Mouse (Mus musculus) adrenal gland (tissue): ENCODE measurements at regions not wholly inside any gene's neighbourhood (a gene's known extent, or its start where the extent isn't known, plus 50 kb on each side); places are given as distances from the start of the nearest gene placed in this dataset.

ENCODE experiments used
- intact Hi-C: fragments of 180-260 bp; cut with DNase I; formaldehyde crosslinking; loops from one replicate; pipeline ENCODE4 v1.15.1; 2025

- intact Hi-C loops = no loop called here
Observed at GRCm38 (mm10) chr3:54597326-54598274, 95.0 kb upstream of the Supt20 start.

GRCm38 (mm10) chr3:54598296-54598695 is 94.3 kb upstream of the Supt20 start:
- intact Hi-C loops = no loop called here

GRCm38 (mm10) chr3:54604705-54605379 is 87.8 kb upstream of the Supt20 start:
- intact Hi-C loops = no loop called here

GRCm38 (mm10) chr3:54611431-54611990 is 81.1 kb upstream of the Supt20 start:
- intact Hi-C loops = no loop called here

GRCm38 (mm10) chr3:54613845-54614244 is 78.8 kb upstream of the Supt20 start:
- intact Hi-C loops = no loop called here

GRCm38 (mm10) chr3:54617298-54617697 is 75.3 kb upstream of the Supt20 start:
- intact Hi-C loops = no loop called here

GRCm38 (mm10) chr3:54618286-54618685 is 74.3 kb upstream of the Supt20 start:
- intact Hi-C loops = no loop called here

GRCm38 (mm10) chr3:54630254-54630653 is 62.4 kb upstream of the Supt20 start:
- intact Hi-C loops = no loop called here

GRCm38 (mm10) chr3:54632731-54633130 is 59.9 kb upstream of the Supt20 start:
- intact Hi-C loops = no loop called here

- intact Hi-C loops = no loop called here
Observed at GRCm38 (mm10) chr3:54633446-54633845, 59.2 kb upstream of the Supt20 start.

- intact Hi-C loops = no loop called here
Observed at GRCm38 (mm10) chr3:54634456-54634855, 58.2 kb upstream of the Supt20 start.
